Mouse (Mus musculus): ENCODE data around the gene Fam178b. TPM values are rescaled to one million over a fixed set of nuclear protein-coding genes. Genes with fewer than 3 reads are reported as not detected.

Gene Fam178b
- polyA plus RNA-seq, 1 experiment = not detected

GRCm38 (mm10) chr1:36602271-36602670 lies 80.7 kb downstream of the Fam178b start:
- H3K4me3 ChIP-seq (ENCODE audit: insufficient read depth, low read depth, low read length) = no peak overlapping the region
- 70% methylated on average over 4 of the region's 4 CpGs for WGBS
- no peak for TF ChIP-seq CTCF (IDR thresholded peaks at IDR 0.05; ENCODE audit: insufficient read depth, low read depth, low read length)
- no peak for TF ChIP-seq POLR2A (IDR thresholded peaks at IDR 0.05; ENCODE audit: insufficient read depth, low read depth, low read length)
- no peak overlapping the region for H3K27ac ChIP-seq (ENCODE audit: insufficient read depth, low read depth, low read length)
- H3K4me1 ChIP-seq (ENCODE audit: control insufficient read depth, insufficient read depth, low read length) = peaks cover 49% of the 10 kb centered on the region

GRCm38 (mm10) chr1:36598411-36598810 lies 84.6 kb downstream of the Fam178b start:
- no peak overlapping the region for H3K27ac ChIP-seq (ENCODE audit: insufficient read depth, low read depth, low read length)
- no peak overlapping the region for H3K4me3 ChIP-seq (ENCODE audit: insufficient read depth, low read depth, low read length)
- TF ChIP-seq CTCF (IDR thresholded peaks at IDR 0.05; ENCODE audit: insufficient read depth, low read depth, low read length) = no peak
- no peak for TF ChIP-seq POLR2A (IDR thresholded peaks at IDR 0.05; ENCODE audit: insufficient read depth, low read depth, low read length)
- peaks cover 26% of the 10 kb centered on the region for H3K4me1 ChIP-seq (ENCODE audit: control insufficient read depth, insufficient read depth, low read length)
- 90% methylated on average over 2 of the region's 2 CpGs for WGBS

- no peak overlapping the region for H3K27ac ChIP-seq (ENCODE audit: insufficient read depth, low read depth, low read length)
- TF ChIP-seq POLR2A (IDR thresholded peaks at IDR 0.05; ENCODE audit: insufficient read depth, low read depth, low read length) = no peak
- TF ChIP-seq CTCF (IDR thresholded peaks at IDR 0.05; ENCODE audit: insufficient read depth, low read depth, low read length) = no peak
- 62% methylated on average over 4 of the region's 4 CpGs for WGBS
- H3K4me1 ChIP-seq (ENCODE audit: control insufficient read depth, insufficient read depth, low read length) = peaks cover 21% of the 10 kb centered on the region
- no peak overlapping the region for H3K4me3 ChIP-seq (ENCODE audit: insufficient read depth, low read depth, low read length)
Measured at GRCm38 (mm10) chr1:36596114-36596513, 86.9 kb downstream of the Fam178b start.

- TF ChIP-seq POLR2A (IDR thresholded peaks at IDR 0.05; ENCODE audit: insufficient read depth, low read depth, low read length) = no peak
- TF ChIP-seq CTCF (IDR thresholded peaks at IDR 0.05; ENCODE audit: insufficient read depth, low read depth, low read length) = no peak
- Histone ChIP-seq H3K4me3 (ENCODE audit: insufficient read depth, low read depth, low read length) (no peak overlapping the region), H3K4me1 (ENCODE audit: control insufficient read depth, insufficient read depth, low read length) (peaks cover 24% of the 10 kb centered on the region), H3K27ac (ENCODE audit: insufficient read depth, low read depth, low read length) (no peak overlapping the region)
- WGBS = 59% methylated on average over 10 of the region's 10 CpGs
Measured at GRCm38 (mm10) chr1:36595167-36595931, 87.6 kb downstream of the Fam178b start.

- H3K27ac ChIP-seq (ENCODE audit: insufficient read depth, low read depth, low read length) = no peak overlapping the region
- peaks cover 28% of the 10 kb centered on the region for H3K4me1 ChIP-seq (ENCODE audit: control insufficient read depth, insufficient read depth, low read length)
- H3K4me3 ChIP-seq (ENCODE audit: insufficient read depth, low read depth, low read length) = no peak overlapping the region
- 62% methylated on average over 1 of the region's 1 CpGs for WGBS
- TF ChIP-seq POLR2A (IDR thresholded peaks at IDR 0.05; ENCODE audit: insufficient read depth, low read depth, low read length) (no peak), CTCF (IDR thresholded peaks at IDR 0.05; ENCODE audit: insufficient read depth, low read depth, low read length) (no peak)
Measured at GRCm38 (mm10) chr1:36593099-36593498, 89.9 kb downstream of the Fam178b start.

- H3K4me3 ChIP-seq (ENCODE audit: insufficient read depth, low read depth, low read length) = no peak overlapping the region
- peaks cover 28% of the 10 kb centered on the region for H3K4me1 ChIP-seq (ENCODE audit: control insufficient read depth, insufficient read depth, low read length)
- H3K27ac ChIP-seq (ENCODE audit: insufficient read depth, low read depth, low read length) = no peak overlapping the region
- TF ChIP-seq POLR2A (IDR thresholded peaks at IDR 0.05; ENCODE audit: insufficient read depth, low read depth, low read length) (no peak), CTCF (IDR thresholded peaks at IDR 0.05; ENCODE audit: insufficient read depth, low read depth, low read length) (no peak)
- WGBS = 95% methylated on average over 2 of the region's 2 CpGs
Measured at GRCm38 (mm10) chr1:36591408-36591807, 91.6 kb downstream of the Fam178b start.

GRCm38 (mm10) chr1:36590664-36591063 lies 92.3 kb downstream of the Fam178b start:
- TF ChIP-seq CTCF (IDR thresholded peaks at IDR 0.05; ENCODE audit: insufficient read depth, low read depth, low read length) = no peak
- no peak for TF ChIP-seq POLR2A (IDR thresholded peaks at IDR 0.05; ENCODE audit: insufficient read depth, low read depth, low read length)
- H3K27ac ChIP-seq (ENCODE audit: insufficient read depth, low read depth, low read length) = no peak overlapping the region
- H3K4me1 ChIP-seq (ENCODE audit: control insufficient read depth, insufficient read depth, low read length) = peaks cover 28% of the 10 kb centered on the region
- no peak overlapping the region for H3K4me3 ChIP-seq (ENCODE audit: insufficient read depth, low read depth, low read length)
- WGBS = 67% methylated on average over 9 of the region's 9 CpGs

GRCm38 (mm10) chr1:36589486-36589885 lies 93.5 kb downstream of the Fam178b start:
- TF ChIP-seq POLR2A (IDR thresholded peaks at IDR 0.05; ENCODE audit: insufficient read depth, low read depth, low read length) (no peak), CTCF (IDR thresholded peaks at IDR 0.05; ENCODE audit: insufficient read depth, low read depth, low read length) (no peak)
- H3K4me3 ChIP-seq (ENCODE audit: insufficient read depth, low read depth, low read length) = no peak overlapping the region
- no peak overlapping the region for H3K27ac ChIP-seq (ENCODE audit: insufficient read depth, low read depth, low read length)
- WGBS = 70% methylated on average over 6 of the region's 6 CpGs
- peaks cover 25% of the 10 kb centered on the region for H3K4me1 ChIP-seq (ENCODE audit: control insufficient read depth, insufficient read depth, low read length)

- H3K27ac ChIP-seq (ENCODE audit: insufficient read depth, low read depth, low read length) = no peak overlapping the region
- WGBS = 83% methylated on average over 13 of the region's 13 CpGs
- TF ChIP-seq POLR2A (IDR thresholded peaks at IDR 0.05; ENCODE audit: insufficient read depth, low read depth, low read length) (no peak), CTCF (IDR thresholded peaks at IDR 0.05; ENCODE audit: insufficient read depth, low read depth, low read length) (no peak)
- H3K4me3 ChIP-seq (ENCODE audit: insufficient read depth, low read depth, low read length) = no peak overlapping the region
- peaks cover 25% of the 10 kb centered on the region for H3K4me1 ChIP-seq (ENCODE audit: control insufficient read depth, insufficient read depth, low read length)
Measured at GRCm38 (mm10) chr1:36588476-36589450, 94.2 kb downstream of the Fam178b start.
